Mouse (Mus musculus) left cerebral cortex, postnatal 36 days (tissue): ENCODE results near the gene Zfp580. TPM values are rescaled to one million over a fixed set of nuclear protein-coding genes. Genes with fewer than 3 reads are reported as not detected.
"Not testable (repeated sequence)": the region's sequence is repeated elsewhere in the genome, so short reads cannot be mapped to it uniquely, and the experiment has no call there.

Source experiments
- DNase-seq, 2 experiments: peaks; one replicate each; pipeline ENCODE4 v3.0.0; 2021 to 2022; ENCODE audit warnings: low spot score in 2 of 2, mixed read lengths in 1 of 2
- intact Hi-C: fragments of 180-260 bp; cut with DNase I; formaldehyde crosslinking; loops from one replicate; pipeline ENCODE4 v1.15.1; 2025
- total RNA-seq, 2 experiments: library from RNA; stranded (reverse); gene quantifications; 2 replicates each; pipeline ENCODE4 v1.2.3; 2021

The Zfp580 gene
- total RNA-seq, 2 experiments from 2014 or later = 27.4 to 35.7 TPM

GRCm38 (mm10) chr7:5059421-5059820, 8.1 kb downstream of the Zfp580 start:
- intact Hi-C loops = loop anchor here (5.0 kb wide), 1 partner anchor 137 kb away; the partner anchor contains the start of gene Nat14
- DNase-seq = peak in 1 of 2 experiments; percentile 11

- DNase-seq = peak; percentile 74
- intact Hi-C loops = loop anchor here (2.0 to 10.0 kb wide), 2 partner anchors 39 to 1365 kb away; partner anchors contain the start of genes Ccdc106, Mboat7, Tsen34 and Zfp865
These were observed 8.9 kb downstream of the Zfp580 start for GRCm38 (mm10) chr7:5060239-5060731.

DNA sequence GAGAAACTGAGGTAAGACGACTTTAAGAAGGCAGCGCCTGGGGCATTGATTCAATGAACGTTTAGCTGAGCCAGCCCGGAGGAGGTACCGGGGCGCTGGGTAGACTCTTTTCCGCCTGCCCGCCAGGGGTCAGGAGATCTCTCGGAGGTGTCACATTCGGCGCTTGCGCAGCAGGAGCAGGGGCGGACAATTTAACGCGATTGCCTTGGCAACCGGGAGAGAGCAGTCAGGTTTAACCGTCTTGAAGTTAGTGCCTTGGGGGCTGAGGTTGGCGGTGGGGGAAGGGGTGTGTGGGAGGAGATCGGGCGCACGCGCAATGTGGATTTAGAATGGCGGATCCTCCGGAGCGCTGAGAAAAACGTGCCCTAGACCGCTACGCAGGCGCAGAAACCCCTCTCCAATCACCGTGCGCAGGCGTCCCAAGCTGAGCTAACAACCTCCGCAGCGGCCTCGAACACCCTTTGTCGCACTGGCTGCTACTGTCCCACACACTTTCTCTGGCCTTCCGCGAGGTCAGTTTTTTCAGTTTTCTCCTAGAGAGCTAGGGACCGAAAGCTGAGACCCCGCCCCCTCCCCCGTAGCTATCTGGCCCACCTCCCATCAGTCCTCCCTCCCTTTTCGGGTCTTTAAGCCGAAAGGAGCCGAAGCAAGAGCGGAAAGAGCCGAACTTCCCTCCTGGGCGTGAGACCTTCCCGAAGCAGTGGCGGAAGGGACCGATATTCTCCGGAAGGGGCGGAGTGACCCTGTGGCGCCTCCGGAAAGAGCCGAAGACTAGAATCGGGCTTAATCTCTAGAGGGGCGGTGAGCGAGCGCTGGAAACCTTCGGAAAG, 9.8 kb downstream of the Zfp580 start:
- intact Hi-C loops = loop anchor here (2.0 to 10.0 kb wide), 2 partner anchors 40 to 1366 kb away; partner anchors contain the start of genes Ccdc106, Mboat7, Tsen34 and Zfp865
- peak; percentile 98 to 99 for DNase-seq

DNA sequence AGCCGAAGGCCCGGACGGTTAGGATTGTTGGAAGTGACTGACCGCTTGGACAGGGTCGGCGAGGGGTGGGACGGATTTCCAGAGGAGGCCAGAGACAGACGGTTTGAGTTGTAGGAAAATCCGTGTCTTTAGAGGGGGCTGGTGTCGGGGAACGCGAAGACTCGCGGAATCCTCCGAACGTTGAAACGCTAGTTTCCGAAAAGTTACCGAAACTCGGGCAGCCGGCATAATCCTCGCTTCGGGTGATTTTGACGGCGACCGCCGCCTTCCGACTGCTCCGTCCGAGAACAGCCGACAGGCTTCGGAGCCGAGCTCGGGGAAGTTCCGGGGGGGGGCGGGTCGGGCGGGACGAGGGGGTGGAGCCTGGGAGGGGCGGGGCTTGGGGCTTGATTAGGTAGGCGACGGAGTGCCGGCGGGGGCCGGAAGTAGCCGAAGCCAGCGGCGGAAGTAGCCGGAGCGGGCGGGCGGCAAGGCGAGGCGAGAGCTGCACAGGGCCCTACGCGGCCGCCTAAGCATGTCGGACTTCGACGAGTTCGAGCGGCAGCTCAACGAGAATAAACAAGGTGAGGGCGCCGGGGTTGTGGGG, 10.5 kb downstream of the Zfp580 start, which contains the start of gene U2af2:
U2af2 (plus strand) TSS at position 370 of the 586 bp plus-strand sequence.
- intact Hi-C loops = loop anchor here (1.0 to 10.0 kb wide), 3 partner anchors 18 to 1367 kb away; partner anchors contain the start of genes Ccdc106, Epn1, Mboat7 and Tsen34
- peak; percentile 92 to 93 for DNase-seq

GRCm38 (mm10) chr7:5062360-5063001, 11.1 kb downstream of the Zfp580 start:
- DNase-seq = no peak
- intact Hi-C loops = loop anchor here (1.0 to 10.0 kb wide), 2 partner anchors 18 to 1368 kb away; partner anchors contain the start of genes Epn1, Mboat7 and Tsen34

DNA sequence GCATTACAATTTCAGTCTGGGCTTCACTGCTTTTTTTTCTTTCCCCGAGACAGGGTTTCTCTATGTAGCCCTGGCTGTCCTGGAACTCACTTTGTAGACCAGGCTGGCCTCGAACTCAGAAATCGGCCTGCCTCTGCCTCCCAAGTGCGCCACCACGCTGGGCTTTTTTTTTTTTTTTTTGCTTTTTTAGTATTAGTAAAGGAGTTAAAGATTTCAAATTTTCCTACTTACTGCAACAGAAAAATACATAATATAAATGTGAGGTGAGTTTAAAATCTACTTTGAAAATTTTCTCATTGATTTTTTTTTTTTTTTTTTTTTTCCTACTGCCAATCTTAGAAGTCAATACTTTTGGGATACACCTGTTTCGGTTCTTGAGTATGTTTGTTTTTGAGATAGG, 13.5 kb downstream of the Zfp580 start:
- no peak for DNase-seq
- intact Hi-C loops = loop anchor here (10.0 kb wide), 1 partner anchor 1370 kb away; the partner anchor contains the start of genes Mboat7 and Tsen34

- intact Hi-C loops = no loop called here
- no peak for DNase-seq
These were observed 22.2 kb downstream of the Zfp580 start for GRCm38 (mm10) chr7:5073586-5073985.

DNA sequence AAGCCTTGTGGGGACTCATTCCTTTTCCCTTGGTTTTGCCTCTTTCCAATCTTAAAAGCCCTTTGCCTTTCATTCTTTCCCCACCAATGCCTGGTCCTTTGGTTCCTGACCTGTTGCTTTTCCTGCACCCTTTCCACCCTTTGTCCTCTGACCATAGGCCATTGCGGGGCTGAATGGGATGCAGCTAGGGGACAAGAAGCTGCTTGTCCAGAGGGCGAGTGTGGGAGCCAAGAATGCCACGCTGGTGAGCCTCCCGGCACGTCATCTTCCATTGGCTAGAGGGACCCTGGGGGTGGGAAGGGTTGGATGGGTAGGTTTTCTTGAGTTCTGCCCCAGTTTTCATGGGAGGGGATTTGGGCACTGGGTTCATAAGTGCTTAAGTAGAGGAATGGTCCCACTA, 23.6 kb downstream of the Zfp580 start:
- no peak for DNase-seq
- intact Hi-C loops = no loop called here

DNA sequence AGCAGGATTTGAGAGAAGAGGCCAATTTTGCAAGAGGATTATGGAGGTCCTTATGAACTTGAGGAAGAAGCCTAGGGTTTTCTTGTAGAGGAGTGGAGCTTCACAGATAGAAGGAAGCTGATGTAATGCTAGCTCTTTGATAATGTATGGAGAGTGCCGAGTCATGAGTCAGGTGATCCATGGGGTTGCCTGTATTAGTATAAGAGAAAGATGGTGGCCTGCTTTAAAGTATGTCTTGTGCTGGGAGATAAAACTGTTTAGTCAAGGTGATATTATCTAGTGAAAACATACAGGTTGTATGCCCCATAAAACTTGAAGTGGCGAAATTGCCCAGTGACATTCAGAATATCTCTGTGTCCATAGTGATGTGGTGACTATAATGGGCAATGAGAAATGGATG, 25.6 kb downstream of the Zfp580 start:
- intact Hi-C loops = no loop called here
- DNase-seq = no peak

DNA sequence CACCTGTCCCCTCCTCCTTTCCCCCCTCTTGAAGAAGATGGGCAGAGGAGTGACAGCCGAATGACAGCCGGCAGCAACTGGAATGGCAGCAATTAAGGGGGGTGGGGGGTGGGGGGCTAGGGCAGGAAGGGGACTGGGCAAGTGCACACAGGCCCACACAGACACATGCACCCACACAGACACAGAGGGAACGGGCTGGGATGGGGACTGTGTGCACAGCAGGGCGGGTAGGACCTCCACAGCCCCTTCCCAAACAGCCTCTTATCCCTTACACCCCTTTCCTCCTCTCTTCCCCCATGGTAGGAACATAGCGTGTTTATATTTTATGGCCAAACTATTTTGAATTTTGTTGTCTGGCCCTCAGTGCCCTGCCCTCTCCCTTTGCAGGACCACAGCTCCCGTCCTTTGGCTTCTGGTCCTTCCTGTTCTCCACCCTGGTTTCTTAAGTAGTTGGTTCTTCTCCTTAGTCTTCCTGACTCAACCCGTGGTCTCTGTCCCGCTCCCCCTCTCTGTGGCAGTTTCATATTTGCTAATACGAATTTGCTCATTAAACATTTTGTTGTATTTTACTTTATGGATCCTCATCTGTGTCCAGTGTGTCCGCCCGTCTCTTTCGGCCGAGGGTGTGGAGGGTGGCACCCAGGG, 28.1 kb downstream of the Zfp580 start:
- DNase-seq = not testable (repeated sequence)
- intact Hi-C loops = loop anchor here (1.0 to 10.0 kb wide), 2 partner anchors 17 to 1435 kb away; partner anchors contain the start of genes Cnot3 and U2af2

GRCm38 (mm10) chr7:5080010-5080751, 28.8 kb downstream of the Zfp580 start, which contains the start of gene Epn1:
Gene Epn1 (plus strand): TSS chr7:5080235.
- peak; percentile 97 to 98 for DNase-seq
- intact Hi-C loops = loop anchor here (1.0 to 10.0 kb wide), 2 partner anchors 18 to 1435 kb away; partner anchors contain the start of genes Cnot3 and U2af2

- DNase-seq = no peak
- intact Hi-C loops = loop anchor here (1.0 to 10.0 kb wide), 2 partner anchors 19 to 1436 kb away; partner anchors contain the start of genes Cnot3 and U2af2
These were observed 29.5 kb downstream of the Zfp580 start for GRCm38 (mm10) chr7:5080815-5081214.

DNA sequence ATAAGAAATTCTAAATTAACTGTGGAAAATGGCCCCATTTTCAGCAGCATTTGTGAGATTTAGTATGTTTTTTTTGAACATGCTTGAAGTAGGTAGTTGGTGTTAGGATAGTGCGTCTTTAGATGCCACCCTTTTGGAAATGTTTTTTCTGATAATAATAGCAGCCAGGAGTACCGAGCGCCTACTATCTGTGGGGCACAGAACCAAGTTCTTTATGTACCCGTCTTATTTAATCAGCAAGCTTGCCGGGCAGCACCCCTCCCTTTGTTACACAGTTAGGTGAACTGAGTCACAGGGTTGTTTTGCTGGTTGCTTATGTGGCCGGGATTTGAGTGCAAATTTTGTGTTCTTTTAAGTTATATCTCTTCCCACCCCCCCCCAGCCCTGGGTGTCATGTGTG, 29.9 kb downstream of the Zfp580 start:
- intact Hi-C loops = loop anchor here (10.0 kb wide), 1 partner anchor 1436 kb away; the partner anchor contains the start of gene Cnot3
- DNase-seq = no peak

GRCm38 (mm10) chr7:5081939-5082338, 30.6 kb downstream of the Zfp580 start:
- intact Hi-C loops = loop anchor here (10.0 kb wide), 1 partner anchor 1437 kb away; the partner anchor contains the start of gene Cnot3
- DNase-seq = no peak

DNA sequence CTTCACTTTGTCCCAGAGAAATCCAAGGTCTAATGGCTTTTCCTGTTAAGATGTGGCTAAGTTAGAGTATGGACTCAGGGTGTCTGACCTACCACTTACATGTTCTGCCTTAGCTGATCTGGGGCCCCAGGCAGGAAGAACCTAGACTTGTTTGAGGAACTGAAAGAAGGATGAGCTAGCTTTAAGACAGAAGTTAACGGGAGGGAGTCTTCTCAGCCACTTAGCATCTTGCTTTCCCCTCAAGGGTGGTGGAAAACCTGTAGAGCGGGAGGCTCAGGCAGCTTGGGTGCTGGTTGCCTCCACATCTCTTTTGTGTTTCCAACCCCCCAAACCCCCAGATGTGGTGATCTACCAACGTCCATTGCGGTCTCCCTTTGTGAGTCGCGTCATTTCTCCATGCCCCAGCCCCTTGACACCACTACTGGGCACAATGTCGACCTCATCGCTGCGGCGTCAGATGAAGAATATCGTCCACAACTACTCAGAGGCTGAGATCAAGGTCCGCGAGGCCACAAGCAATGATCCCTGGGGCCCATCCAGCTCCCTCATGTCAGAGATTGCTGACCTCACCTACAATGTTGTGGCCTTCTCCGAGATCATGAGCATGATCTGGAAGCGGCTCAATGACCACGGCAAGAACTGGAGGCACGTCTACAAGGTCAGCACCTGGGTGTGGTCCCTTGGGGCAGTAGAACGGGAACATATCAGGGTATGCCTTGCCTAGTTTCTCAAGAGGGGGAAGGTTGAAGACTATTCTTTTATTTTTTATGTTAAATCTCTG, 32.2 kb downstream of the Zfp580 start:
- intact Hi-C loops = loop anchor here (10.0 kb wide), 1 partner anchor 1439 kb away; the partner anchor contains the start of gene Cnot3
- no peak for DNase-seq

DNA sequence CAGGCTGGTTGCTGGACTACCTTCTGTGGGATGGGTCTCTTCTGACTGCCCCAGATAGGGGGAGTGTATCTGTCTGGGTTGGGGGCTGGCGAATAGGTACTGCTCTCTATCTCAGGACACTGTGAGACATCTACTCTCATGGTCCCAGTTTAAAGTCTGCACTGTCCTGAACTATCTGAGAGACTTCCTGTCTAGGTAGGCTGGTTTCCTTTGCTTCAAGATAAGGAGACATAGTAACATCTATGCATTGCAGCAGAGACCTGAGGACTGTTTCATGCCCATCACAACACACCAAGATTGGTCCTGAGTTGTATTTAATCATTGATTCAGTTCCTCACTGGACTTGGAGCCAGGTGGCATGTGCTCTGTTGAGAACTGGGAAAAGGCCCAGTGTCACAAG, 34.2 kb downstream of the Zfp580 start:
- intact Hi-C loops = loop anchor here (10.0 kb wide), 1 partner anchor 1441 kb away; the partner anchor contains the start of gene Cnot3
- DNase-seq = no peak

- DNase-seq = no peak
- intact Hi-C loops = loop anchor here (10.0 kb wide), 1 partner anchor 1442 kb away; the partner anchor contains the start of gene Cnot3
These were observed 35.6 kb downstream of the Zfp580 start for GRCm38 (mm10) chr7:5086921-5087440.
